ENCODE assay signal across 15 mouse cellular contexts in genomic region chr13:109681699-109682293, GRCm38 (mm10).
"Had no signal": no experiment of that assay in that cellular context is flagged by ENCODE, and none has a peak within 500 bp of the region (broad histone marks: within the 10 kb centered on the region; RNA-seq: fewer than 3 reads in every experiment).

No protein-coding gene starts in this region.

- DNase-seq: kidney, adult 11 months; kidney, adult 9 months; kidney, postnatal 14 days; kidney, postnatal 4 days; lung, postnatal 14 days; lung, postnatal 4 days; thymus, adult 18-20 months; thymus, postnatal 36 days had no signal

- H3K36me3 ChIP-seq: intestine, embryonic 15.5 days; limb, embryonic 10.5 days; limb, embryonic 13.5 days; midbrain, embryonic 12.5 days; neural tube, embryonic 13.5 days had no signal

- H3K9ac ChIP-seq: intestine, embryonic 15.5 days; limb, embryonic 13.5 days; midbrain, embryonic 12.5 days; neural tube, embryonic 13.5 days had no signal

- H3K9me3 ChIP-seq: intestine, embryonic 15.5 days; limb, embryonic 10.5 days; limb, embryonic 13.5 days; midbrain, embryonic 12.5 days; neural tube, embryonic 13.5 days had no signal

- H3K27ac ChIP-seq: intestine, embryonic 15.5 days; limb, embryonic 10.5 days; limb, embryonic 13.5 days; midbrain, embryonic 12.5 days; neural tube, embryonic 13.5 days had no signal

- H3K27me3 ChIP-seq: intestine, embryonic 15.5 days; limb, embryonic 13.5 days; midbrain, embryonic 12.5 days; neural tube, embryonic 13.5 days had no signal

- ATAC-seq: intestine, embryonic 15.5 days; midbrain, embryonic 16.5 days had no signal

- H3K4me3 ChIP-seq: intestine, embryonic 15.5 days; limb, embryonic 10.5 days; limb, embryonic 13.5 days; midbrain, embryonic 12.5 days; myocyte; neural tube, embryonic 13.5 days had no signal

- H3K4me2 ChIP-seq: intestine, embryonic 15.5 days; limb, embryonic 13.5 days; midbrain, embryonic 12.5 days; neural tube, embryonic 13.5 days had no signal
